Mouse (Mus musculus) activated CD4-positive, CD25-positive, alpha-beta regulatory T cell, adult 4 months (primary cell): Measurements from ENCODE around the gene Ano6. TPM values are rescaled to one million over a fixed set of nuclear protein-coding genes. Genes with fewer than 3 reads are reported as not detected.

Source experiments
- ATAC-seq: one replicate; pipeline ENCODE4 v1.8.0; 2017
- polyA plus RNA-seq, 2 experiments: library from polyadenylated mRNA; unstranded; fragments of 100-300 nt; shearing (Covaris generic); gene quantifications; one replicate each; pipeline ENCODE4 v1.2.1; 2017

The Ano6 gene
- polyA plus RNA-seq, 2 experiments from 2014 or later: 35.4 to 39.4 TPM

GRCm38 (mm10) chr15:95943470-95943869, 152.8 kb downstream of the Ano6 start:
- no peak for ATAC-seq

- ATAC-seq: no peak
Observed at GRCm38 (mm10) chr15:95944299-95944698, 153.7 kb downstream of the Ano6 start.

- ATAC-seq: no peak
Observed at GRCm38 (mm10) chr15:95945951-95946708, 155.5 kb downstream of the Ano6 start.

- no peak for ATAC-seq
Observed at GRCm38 (mm10) chr15:95948411-95948810, 157.8 kb downstream of the Ano6 start.

GRCm38 (mm10) chr15:95949336-95949735, 158.7 kb downstream of the Ano6 start:
- ATAC-seq: no peak

GRCm38 (mm10) chr15:95951497-95951896, 160.9 kb downstream of the Ano6 start:
- ATAC-seq: no peak

GRCm38 (mm10) chr15:95956692-95957091, 166.0 kb downstream of the Ano6 start:
- no peak for ATAC-seq

- ATAC-seq: no peak
Observed at GRCm38 (mm10) chr15:95962411-95963123, 171.9 kb downstream of the Ano6 start.

GRCm38 (mm10) chr15:95963124-95963482, 172.5 kb downstream of the Ano6 start:
- no peak for ATAC-seq

GRCm38 (mm10) chr15:95963533-95964250, 173.0 kb downstream of the Ano6 start:
- no peak for ATAC-seq

GRCm38 (mm10) chr15:95964251-95964561, 173.6 kb downstream of the Ano6 start:
- ATAC-seq: no peak

- no peak for ATAC-seq
Observed at GRCm38 (mm10) chr15:95966979-95967378, 176.3 kb downstream of the Ano6 start.

- no peak for ATAC-seq
Observed at GRCm38 (mm10) chr15:95967516-95968196, 177.0 kb downstream of the Ano6 start.

- ATAC-seq: no peak
Observed at GRCm38 (mm10) chr15:95969596-95969995, 179.0 kb downstream of the Ano6 start.

- ATAC-seq: no peak
Observed at GRCm38 (mm10) chr15:95970176-95970575, 179.5 kb downstream of the Ano6 start.

- ATAC-seq: no peak
Observed at GRCm38 (mm10) chr15:95970691-95971090, 180.0 kb downstream of the Ano6 start.

- no peak for ATAC-seq
Observed at GRCm38 (mm10) chr15:95971302-95971701, 180.7 kb downstream of the Ano6 start.

GRCm38 (mm10) chr15:95972156-95972555, 181.5 kb downstream of the Ano6 start:
- no peak for ATAC-seq

GRCm38 (mm10) chr15:95972621-95973020, 182.0 kb downstream of the Ano6 start:
- no peak for ATAC-seq

GRCm38 (mm10) chr15:95974021-95974597, 183.5 kb downstream of the Ano6 start:
- ATAC-seq: no peak

GRCm38 (mm10) chr15:95976156-95976876, 185.7 kb downstream of the Ano6 start:
- no peak for ATAC-seq
